Mouse (Mus musculus): ENCODE measurements around the gene Ppp1ca. TPM values are rescaled to one million over a fixed set of nuclear protein-coding genes. Genes with fewer than 3 reads are reported as not detected.

The Ppp1ca gene
- polyA plus RNA-seq, 1 experiment = 331 TPM

GRCm38 (mm10) chr19:4206971-4207370 is 15.1 kb downstream of the Ppp1ca start:
- H3K27ac ChIP-seq (ENCODE audit: insufficient read depth, low read depth, low read length) = no peak overlapping the region
- peaks cover 22% of the 10 kb centered on the region for H3K4me1 ChIP-seq (ENCODE audit: control insufficient read depth, insufficient read depth, low read length)
- TF ChIP-seq CTCF (IDR thresholded peaks at IDR 0.05; ENCODE audit: low read depth, low read length) (peak; percentile 83), POLR2A (IDR thresholded peaks at IDR 0.05; ENCODE audit: borderline replicate concordance, low read depth, low read length) (no peak)
- H3K4me3 ChIP-seq (ENCODE audit: insufficient read depth, low read length) = no peak overlapping the region

- H3K4me3 ChIP-seq (ENCODE audit: insufficient read depth, low read length) = no peak overlapping the region
- TF ChIP-seq CTCF (IDR thresholded peaks at IDR 0.05; ENCODE audit: low read depth, low read length) (no peak), POLR2A (IDR thresholded peaks at IDR 0.05; ENCODE audit: borderline replicate concordance, low read depth, low read length) (no peak)
- peaks cover 13% of the 10 kb centered on the region for H3K4me1 ChIP-seq (ENCODE audit: control insufficient read depth, insufficient read depth, low read length)
- H3K27ac ChIP-seq (ENCODE audit: insufficient read depth, low read depth, low read length) = no peak overlapping the region
These were observed 16.7 kb downstream of the Ppp1ca start for GRCm38 (mm10) chr19:4208563-4208962.

- no peak for TF ChIP-seq POLR2A (IDR thresholded peaks at IDR 0.05; ENCODE audit: borderline replicate concordance, low read depth, low read length)
- TF ChIP-seq CTCF (IDR thresholded peaks at IDR 0.05; ENCODE audit: low read depth, low read length) = no peak
- H3K4me3 ChIP-seq (ENCODE audit: insufficient read depth, low read length) = no peak overlapping the region
- H3K4me1 ChIP-seq (ENCODE audit: control insufficient read depth, insufficient read depth, low read length) = peaks cover 14% of the 10 kb centered on the region
These were observed 20.2 kb downstream of the Ppp1ca start for GRCm38 (mm10) chr19:4211891-4212588.

GRCm38 (mm10) chr19:4213524-4213974 is 21.7 kb downstream of the Ppp1ca start:
- no peak for TF ChIP-seq POLR2A (IDR thresholded peaks at IDR 0.05; ENCODE audit: borderline replicate concordance, low read depth, low read length)
- TF ChIP-seq CTCF (IDR thresholded peaks at IDR 0.05; ENCODE audit: low read depth, low read length) = no peak
- peaks cover 14% of the 10 kb centered on the region for H3K4me1 ChIP-seq (ENCODE audit: control insufficient read depth, insufficient read depth, low read length)
- H3K27ac ChIP-seq (ENCODE audit: insufficient read depth, low read depth, low read length) = no peak overlapping the region
- no peak overlapping the region for H3K4me3 ChIP-seq (ENCODE audit: insufficient read depth, low read length)

More at GRCm38 (mm10) chr19:4211891-4212588, 20.2 kb downstream of the Ppp1ca start:
- no peak overlapping the region for H3K27ac ChIP-seq (ENCODE audit: insufficient read depth, low read depth, low read length)

- peak within 1 kb of the TSS; percentile 35 for H3K4me3 ChIP-seq (ENCODE audit: insufficient read depth, low read length)
- no peak for TF ChIP-seq CTCF (IDR thresholded peaks at IDR 0.05; ENCODE audit: low read depth, low read length)
- no peak for TF ChIP-seq POLR2A (IDR thresholded peaks at IDR 0.05; ENCODE audit: borderline replicate concordance, low read depth, low read length)
- no peak within 1 kb of the TSS for H3K27ac ChIP-seq (ENCODE audit: insufficient read depth, low read depth, low read length)
- peaks cover 14% of the 10 kb centered on the region for H3K4me1 ChIP-seq (ENCODE audit: control insufficient read depth, insufficient read depth, low read length)
These were observed 22.4 kb downstream of the Ppp1ca start, which contains the start of the genes Clcf1 and AC109138.7 for GRCm38 (mm10) chr19:4214071-4214770. TSS of gene Clcf1 (plus strand) at chr19:4214238. TSS of gene AC109138.7 (plus strand) at chr19:4214357.

GRCm38 (mm10) chr19:4214771-4215450 is 23.0 kb downstream of the Ppp1ca start:
- Histone ChIP-seq H3K27ac (ENCODE audit: insufficient read depth, low read depth, low read length) (no peak overlapping the region), H3K4me1 (ENCODE audit: control insufficient read depth, insufficient read depth, low read length) (peaks cover 14% of the 10 kb centered on the region), H3K4me3 (ENCODE audit: insufficient read depth, low read length) (peak overlapping the region; percentile 35)
- TF ChIP-seq CTCF (IDR thresholded peaks at IDR 0.05; ENCODE audit: low read depth, low read length) (no peak), POLR2A (IDR thresholded peaks at IDR 0.05; ENCODE audit: borderline replicate concordance, low read depth, low read length) (no peak)

- H3K27ac ChIP-seq (ENCODE audit: insufficient read depth, low read depth, low read length) = no peak overlapping the region
- no peak for TF ChIP-seq POLR2A (IDR thresholded peaks at IDR 0.05; ENCODE audit: borderline replicate concordance, low read depth, low read length)
- no peak for TF ChIP-seq CTCF (IDR thresholded peaks at IDR 0.05; ENCODE audit: low read depth, low read length)
- H3K4me1 ChIP-seq (ENCODE audit: control insufficient read depth, insufficient read depth, low read length) = peaks cover 14% of the 10 kb centered on the region
- no peak overlapping the region for H3K4me3 ChIP-seq (ENCODE audit: insufficient read depth, low read length)
These were observed 23.6 kb downstream of the Ppp1ca start for GRCm38 (mm10) chr19:4215451-4215840.

GRCm38 (mm10) chr19:4216041-4216685 is 24.3 kb downstream of the Ppp1ca start:
- H3K27ac ChIP-seq (ENCODE audit: insufficient read depth, low read depth, low read length) = no peak overlapping the region
- H3K4me3 ChIP-seq (ENCODE audit: insufficient read depth, low read length) = no peak overlapping the region
- TF ChIP-seq CTCF (IDR thresholded peaks at IDR 0.05; ENCODE audit: low read depth, low read length) = no peak
- H3K4me1 ChIP-seq (ENCODE audit: control insufficient read depth, insufficient read depth, low read length) = peaks cover 19% of the 10 kb centered on the region

GRCm38 (mm10) chr19:4217140-4217539 is 25.3 kb downstream of the Ppp1ca start:
- Histone ChIP-seq H3K4me3 (ENCODE audit: insufficient read depth, low read length) (no peak overlapping the region), H3K27ac (ENCODE audit: insufficient read depth, low read depth, low read length) (no peak overlapping the region), H3K4me1 (ENCODE audit: control insufficient read depth, insufficient read depth, low read length) (peaks cover 29% of the 10 kb centered on the region)
- TF ChIP-seq POLR2A (IDR thresholded peaks at IDR 0.05; ENCODE audit: borderline replicate concordance, low read depth, low read length) = no peak
- no peak for TF ChIP-seq CTCF (IDR thresholded peaks at IDR 0.05; ENCODE audit: low read depth, low read length)
